Mouse (Mus musculus) heart, postnatal 4 days (tissue): Measurements from ENCODE around the gene C1qa. TPM values are rescaled to one million over a fixed set of nuclear protein-coding genes. Genes with fewer than 3 reads are reported as not detected.
A peak's percentile ranks its signal among the peaks of the same experiment; 100 is the strongest.

ENCODE experiments used
- DNase-seq: peaks from one replicate; pipeline ENCODE4 v3.0.0; 2021
- total RNA-seq, 2 experiments: library from RNA; stranded (reverse); gene quantifications; 2 replicates each; pipeline ENCODE4 v1.2.3; 2021

The C1qa gene
- 10 to 100 TPM; 14.5 to 14.7 TPM for total RNA-seq

- no peak for DNase-seq
Observed at GRCm38 (mm10) chr4:136898637-136899036, at the start of gene C1qa. TSS of gene C1qa (minus strand) at chr4:136898803.

- no peak for DNase-seq
Observed at GRCm38 (mm10) chr4:136945397-136945796, 46.8 kb upstream of the C1qa start.

GRCm38 (mm10) chr4:136944558-136945350 is 46.2 kb upstream of the C1qa start:
- no peak for DNase-seq

GRCm38 (mm10) chr4:136943175-136943574 is 44.6 kb upstream of the C1qa start:
- DNase-seq = no peak

- DNase-seq = peak; percentile 56
Observed at GRCm38 (mm10) chr4:136942761-136943160, 44.2 kb upstream of the C1qa start.

- no peak for DNase-seq
Observed at GRCm38 (mm10) chr4:136937935-136938334, 39.3 kb upstream of the C1qa start.

GRCm38 (mm10) chr4:136937344-136937743 is 38.7 kb upstream of the C1qa start:
- DNase-seq = no peak

- DNase-seq = peak; percentile 21
Observed at GRCm38 (mm10) chr4:136934746-136935613, 36.4 kb upstream of the C1qa start.

GRCm38 (mm10) chr4:136930474-136930873 is 31.9 kb upstream of the C1qa start:
- DNase-seq = no peak

- DNase-seq = peak; percentile 20
Observed at GRCm38 (mm10) chr4:136928928-136929327, 30.3 kb upstream of the C1qa start.

GRCm38 (mm10) chr4:136925804-136926203 is 27.2 kb upstream of the C1qa start:
- DNase-seq = no peak

GRCm38 (mm10) chr4:136924529-136924928 is 25.9 kb upstream of the C1qa start:
- peak; percentile 85 for DNase-seq

GRCm38 (mm10) chr4:136919526-136919925 is 20.9 kb upstream of the C1qa start:
- DNase-seq = no peak

GRCm38 (mm10) chr4:136918834-136919233 is 20.2 kb upstream of the C1qa start:
- no peak for DNase-seq

- DNase-seq = no peak
Observed at GRCm38 (mm10) chr4:136917165-136917524, 18.5 kb upstream of the C1qa start.

GRCm38 (mm10) chr4:136916359-136917164 is 18.0 kb upstream of the C1qa start:
- no peak for DNase-seq

GRCm38 (mm10) chr4:136912841-136913240 is 14.2 kb upstream of the C1qa start:
- no peak for DNase-seq

GRCm38 (mm10) chr4:136911804-136912203 is 13.2 kb upstream of the C1qa start:
- DNase-seq = no peak

GRCm38 (mm10) chr4:136911211-136911646 is 12.6 kb upstream of the C1qa start:
- no peak for DNase-seq

- no peak for DNase-seq
Observed at GRCm38 (mm10) chr4:136907809-136908208, 9.2 kb upstream of the C1qa start.

- peak; percentile 76 for DNase-seq
Observed at GRCm38 (mm10) chr4:136907033-136907432, 8.4 kb upstream of the C1qa start.

- no peak for DNase-seq
Observed at GRCm38 (mm10) chr4:136904767-136905539, 6.3 kb upstream of the C1qa start.
